Mouse (Mus musculus): Measurements from ENCODE around the gene Mapkapk5.

The Mapkapk5 gene

DNA sequence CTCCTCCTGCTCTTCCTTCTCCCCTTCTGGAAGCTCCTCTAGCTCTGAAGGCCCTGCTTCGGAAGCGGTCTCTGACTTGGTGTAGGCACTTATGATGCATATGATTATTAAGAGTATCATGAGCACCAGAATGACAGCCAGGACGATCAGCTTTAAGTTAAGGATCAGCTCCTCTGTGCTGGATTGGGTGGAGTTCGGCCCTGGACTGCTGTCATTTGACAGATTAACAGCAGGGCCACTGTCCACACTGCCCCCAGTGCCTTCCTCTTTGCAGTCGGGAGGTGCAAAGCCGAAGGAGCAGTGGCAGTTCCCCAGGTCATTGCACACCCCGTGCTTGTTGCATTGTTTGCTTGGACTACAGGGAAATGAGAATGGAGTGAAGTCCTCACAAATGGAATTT lies 45.0 kb downstream of the Mapkapk5 start:
- no peak for DNase-seq (ENCODE audit: low read depth, low spot score)

DNA sequence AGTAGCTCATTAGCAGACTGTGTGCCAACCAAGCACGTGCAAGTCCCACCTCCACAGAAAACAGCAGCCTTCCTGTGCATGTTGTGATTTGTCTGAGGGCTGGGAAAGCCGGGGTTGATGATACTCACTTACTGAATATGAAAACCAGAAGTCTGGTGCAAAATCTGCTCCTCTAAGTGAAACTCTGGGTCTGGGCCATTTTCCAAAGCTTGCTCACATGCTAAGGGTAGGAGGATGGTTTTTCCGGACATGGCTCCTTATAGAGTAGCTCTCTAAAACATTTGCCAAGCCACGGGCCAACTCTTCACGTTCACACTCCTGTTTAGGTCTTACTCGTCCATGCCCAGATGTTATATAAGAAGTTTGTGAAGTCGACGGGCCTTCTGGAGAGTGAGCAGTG lies 52.4 kb downstream of the Mapkapk5 start:
- DNase-seq (ENCODE audit: low read depth, low spot score): no peak

DNA sequence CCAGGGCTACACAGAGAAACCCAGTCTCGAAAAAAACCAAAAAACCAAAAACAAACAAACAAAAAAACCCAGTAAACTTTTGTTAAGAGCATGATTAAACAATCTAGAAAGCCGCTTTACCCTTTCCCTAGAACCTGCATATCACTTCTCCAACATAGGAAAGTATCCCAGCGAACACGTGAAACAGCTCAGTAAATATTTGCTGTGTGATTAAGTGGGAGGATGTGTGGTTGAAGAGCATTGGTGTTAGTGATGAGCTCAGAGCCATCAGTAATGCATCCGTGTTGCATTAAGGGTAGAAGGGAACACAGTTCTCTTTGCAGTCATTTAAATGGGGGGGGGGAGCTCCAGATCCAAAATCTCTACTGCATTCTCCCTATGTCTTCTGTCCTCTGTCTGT lies 60.9 kb downstream of the Mapkapk5 start:
- DNase-seq (ENCODE audit: low read depth, low spot score): no peak

DNA sequence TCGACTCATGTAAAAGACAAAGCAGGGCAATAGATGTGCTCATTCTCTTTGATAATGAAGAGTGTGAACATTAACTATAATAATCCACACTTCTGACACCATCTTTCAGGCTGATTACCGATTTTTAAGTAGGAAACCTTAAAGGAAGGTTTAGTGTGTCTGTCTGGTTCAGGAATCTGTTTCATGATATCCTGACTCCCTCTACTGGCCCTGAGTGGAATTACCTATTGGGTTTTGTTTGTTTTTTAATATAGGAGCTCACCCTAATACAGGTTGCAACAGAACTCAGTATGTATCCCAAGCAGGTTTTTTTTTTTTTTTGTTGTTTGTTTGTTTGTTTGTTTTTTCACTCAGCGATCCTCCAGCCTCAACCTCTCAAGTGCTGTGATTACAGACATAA lies 68.0 kb downstream of the Mapkapk5 start:
- DNase-seq (ENCODE audit: low read depth, low spot score): peak; percentile 55

DNA sequence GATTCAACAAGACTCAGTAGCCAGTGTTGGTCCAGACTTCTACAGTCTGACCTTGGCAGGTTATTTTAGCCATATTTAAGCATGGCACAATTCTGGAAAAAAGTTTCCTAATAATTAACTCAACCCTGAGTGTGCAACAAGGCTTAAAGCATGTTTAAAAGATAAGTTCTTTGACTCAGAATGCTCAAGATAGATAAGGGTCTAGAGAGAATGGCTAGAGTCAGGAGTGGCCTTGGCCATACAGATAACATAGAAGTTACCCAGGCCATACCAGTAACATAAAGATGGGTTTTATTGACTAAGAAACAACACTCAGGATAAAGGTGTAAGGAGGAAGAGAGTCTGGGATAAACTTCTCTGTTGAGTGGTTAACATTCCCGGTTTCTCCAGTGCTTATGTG lies 69.7 kb downstream of the Mapkapk5 start:
- no peak for DNase-seq (ENCODE audit: low read depth, low spot score)
